Mouse (Mus musculus) midbrain, embryonic 16.5 days (tissue): ENCODE measurements around the gene Rsf1. TPM values are rescaled to one million over a fixed set of nuclear protein-coding genes. Genes with fewer than 3 reads are reported as not detected.

Experiments used
- ATAC-seq: fragments of 200-750 bp; cut with Nextera tagmentation; 2 replicates; pipeline ENCODE4 v1.8.0; 2017; ENCODE audit warnings: moderate TSS enrichment
- H3K27ac ChIP-seq: fragments of 300-500 bp; sonication (generic); 2 replicates; pipeline ENCODE4 v1.5.1; 2014; ENCODE audit warnings: mild to moderate bottlenecking, low read length, mixed read lengths
- H3K27me3 ChIP-seq: fragments of 300-500 bp; sonication (generic); 2 replicates; pipeline ENCODE4 v1.6.1; 2014; ENCODE audit warnings: low read depth, low read length, mixed read lengths; ENCODE audit not compliant: control insufficient read depth, insufficient read depth
- H3K36me3 ChIP-seq: fragments of 300-500 bp; sonication (generic); 2 replicates; pipeline ENCODE4 v1.6.1; 2014; ENCODE audit warnings: mild to moderate bottlenecking, low read length, moderate library complexity, mixed read lengths; ENCODE audit not compliant: control insufficient read depth, insufficient read depth
- H3K4me1 ChIP-seq: fragments of 300-500 bp; sonication (generic); 2 replicates; pipeline ENCODE4 v1.6.1; 2014; ENCODE audit warnings: mild to moderate bottlenecking, low read length, mixed read lengths; ENCODE audit not compliant: control insufficient read depth, insufficient read depth
- H3K4me2 ChIP-seq: fragments of 300-500 bp; sonication (generic); 2 replicates; pipeline ENCODE4 v1.6.1; 2014; ENCODE audit warnings: mild to moderate bottlenecking, low read length, mixed read lengths
- H3K4me3 ChIP-seq: fragments of 300-500 bp; sonication (generic); 2 replicates; pipeline ENCODE4 v1.5.1; 2014; ENCODE audit warnings: low read depth, mild to moderate bottlenecking, low read length, moderate library complexity, mixed read lengths
- H3K9ac ChIP-seq: fragments of 300-500 bp; sonication (generic); 2 replicates; pipeline ENCODE4 v1.6.1; 2014; ENCODE audit warnings: low read depth, low read length, mixed read lengths
- H3K9me3 ChIP-seq: fragments of 300-500 bp; sonication (generic); replicated peaks from 2 replicates; pipeline ENCODE4 v1.6.1; 2014; ENCODE audit warnings: mild to moderate bottlenecking, low read length, mixed read lengths; ENCODE audit not compliant: control insufficient read depth, poor library complexity, severe bottlenecking
- WGBS: fragments of 180-500 bp; shearing (Covaris S2); extraction: QIAGEN DNeasy Blood & Tissue Kit; methylation state at CpG from one replicate; pipeline ENCODE4 v1.1.7; 2014; 5-methylcytosine and 5-hydroxymethylcytosine counted together
- polyA plus RNA-seq: library from polyadenylated mRNA; unstranded; fragments of >200 nt; fragmentation: Nextera tagmentation; extraction: Ambion mirVana; gene quantifications from 2 replicates; pipeline ENCODE4 v1.2.1, GENCODE M21; 2015

Gene Rsf1
- polyA plus RNA-seq, 1 experiment from 2014 or later = 26.9 TPM

GRCm38 (mm10) chr7:97707809-97708208 lies 128.1 kb downstream of the Rsf1 start:
- Histone ChIP-seq H3K27ac (no peak overlapping the region), H3K9ac (no peak overlapping the region), H3K4me3 (no peak overlapping the region), H3K4me2 (no peak overlapping the region), H3K27me3 (no peaks in the 10 kb centered on the region), H3K9me3 (no peaks in the 10 kb centered on the region), H3K36me3 (peaks cover 3% of the 10 kb centered on the region; the same call in 1 of the 2 replicates), H3K4me1 (no peaks in the 10 kb centered on the region)
- WGBS = 89% methylated on average over 5 of the region's 5 CpGs
- ATAC-seq = no peak

GRCm38 (mm10) chr7:97709204-97709603 lies 129.5 kb downstream of the Rsf1 start:
- Histone ChIP-seq H3K9me3 (no peaks in the 10 kb centered on the region), H3K9ac (no peak overlapping the region), H3K4me1 (no peaks in the 10 kb centered on the region), H3K4me3 (no peak overlapping the region), H3K36me3 (peaks cover 7% of the 10 kb centered on the region), H3K27me3 (no peaks in the 10 kb centered on the region), H3K4me2 (no peak overlapping the region), H3K27ac (no peak overlapping the region)
- no peak for ATAC-seq
- WGBS = 93% methylated on average over 3 of the region's 3 CpGs

GRCm38 (mm10) chr7:97714651-97715050 lies 135.0 kb downstream of the Rsf1 start:
- Histone ChIP-seq H3K4me1 (no peaks in the 10 kb centered on the region), H3K27ac (no peak overlapping the region), H3K9ac (no peak overlapping the region), H3K9me3 (no peaks in the 10 kb centered on the region), H3K27me3 (no peaks in the 10 kb centered on the region), H3K36me3 (peaks cover 28% of the 10 kb centered on the region), H3K4me2 (no peak overlapping the region), H3K4me3 (no peak overlapping the region)
- no peak for ATAC-seq
- 94% methylated on average over 5 of the region's 5 CpGs for WGBS

GRCm38 (mm10) chr7:97717326-97717725 lies 137.6 kb downstream of the Rsf1 start:
- H3K27me3 ChIP-seq = no peaks in the 10 kb centered on the region
- no peak overlapping the region for H3K9ac ChIP-seq
- no peak for ATAC-seq
- H3K4me3 ChIP-seq = no peak overlapping the region
- H3K36me3 ChIP-seq = peaks cover 27% of the 10 kb centered on the region
- H3K4me2 ChIP-seq = no peak overlapping the region
- H3K9me3 ChIP-seq = no peaks in the 10 kb centered on the region
- WGBS = 100% methylated on average over 1 of the region's 1 CpGs
- no peak overlapping the region for H3K27ac ChIP-seq
- H3K4me1 ChIP-seq = no peaks in the 10 kb centered on the region

- Histone ChIP-seq H3K4me2 (no peak overlapping the region), H3K27ac (no peak overlapping the region), H3K4me3 (no peak overlapping the region), H3K9me3 (no peaks in the 10 kb centered on the region), H3K9ac (no peak overlapping the region), H3K4me1 (no peaks in the 10 kb centered on the region), H3K27me3 (no peaks in the 10 kb centered on the region), H3K36me3 (peaks cover 24% of the 10 kb centered on the region)
- WGBS = 65% methylated on average over 5 of the region's 5 CpGs
- ATAC-seq = no peak
Measured at GRCm38 (mm10) chr7:97719078-97719477, 139.4 kb downstream of the Rsf1 start.

- Histone ChIP-seq H3K4me2 (no peak overlapping the region), H3K36me3 (peaks cover 15% of the 10 kb centered on the region)
- 86% methylated on average over 5 of the region's 5 CpGs for WGBS
Measured at GRCm38 (mm10) chr7:97720109-97720508, 140.4 kb downstream of the Rsf1 start.

GRCm38 (mm10) chr7:97722278-97722918 lies 142.7 kb downstream of the Rsf1 start:
- Histone ChIP-seq H3K4me2 (no peak overlapping the region), H3K4me3 (no peak overlapping the region), H3K27ac (no peak overlapping the region), H3K27me3 (no peaks in the 10 kb centered on the region), H3K36me3 (peaks cover 12% of the 10 kb centered on the region), H3K4me1 (no peaks in the 10 kb centered on the region), H3K9ac (no peak overlapping the region), H3K9me3 (no peaks in the 10 kb centered on the region)
- no peak for ATAC-seq
- WGBS = 90% methylated on average over 7 of the region's 7 CpGs

More at GRCm38 (mm10) chr7:97720109-97720508, 140.4 kb downstream of the Rsf1 start:
- Histone ChIP-seq H3K27me3 (no peaks in the 10 kb centered on the region), H3K9me3 (no peaks in the 10 kb centered on the region), H3K4me1 (no peaks in the 10 kb centered on the region), H3K4me3 (no peak overlapping the region), H3K9ac (no peak overlapping the region), H3K27ac (no peak overlapping the region)
- ATAC-seq = no peak

GRCm38 (mm10) chr7:97723646-97724538 lies 144.2 kb downstream of the Rsf1 start:
- Histone ChIP-seq H3K27me3 (no peaks in the 10 kb centered on the region), H3K9me3 (no peaks in the 10 kb centered on the region), H3K4me2 (no peak overlapping the region), H3K27ac (no peak overlapping the region), H3K36me3 (peaks cover 7% of the 10 kb centered on the region; the same call in 1 of the 2 replicates), H3K4me1 (no peaks in the 10 kb centered on the region; the same call in 1 of the 2 replicates), H3K4me3 (no peak overlapping the region), H3K9ac (no peak overlapping the region)
- ATAC-seq = no peak
- 88% methylated on average over 11 of the region's 11 CpGs for WGBS

GRCm38 (mm10) chr7:97725401-97725800 lies 145.7 kb downstream of the Rsf1 start:
- Histone ChIP-seq H3K4me1 (no peaks in the 10 kb centered on the region; the same call in 1 of the 2 replicates), H3K9me3 (no peaks in the 10 kb centered on the region), H3K4me3 (no peak overlapping the region), H3K27ac (no peak overlapping the region), H3K9ac (no peak overlapping the region), H3K36me3 (no peaks in the 10 kb centered on the region), H3K4me2 (no peak overlapping the region), H3K27me3 (no peaks in the 10 kb centered on the region)
- 96% methylated on average over 6 of the region's 6 CpGs for WGBS
- ATAC-seq = no peak
